ENCODE assay signal across 39 mouse cellular contexts in the genomic region with DNA sequence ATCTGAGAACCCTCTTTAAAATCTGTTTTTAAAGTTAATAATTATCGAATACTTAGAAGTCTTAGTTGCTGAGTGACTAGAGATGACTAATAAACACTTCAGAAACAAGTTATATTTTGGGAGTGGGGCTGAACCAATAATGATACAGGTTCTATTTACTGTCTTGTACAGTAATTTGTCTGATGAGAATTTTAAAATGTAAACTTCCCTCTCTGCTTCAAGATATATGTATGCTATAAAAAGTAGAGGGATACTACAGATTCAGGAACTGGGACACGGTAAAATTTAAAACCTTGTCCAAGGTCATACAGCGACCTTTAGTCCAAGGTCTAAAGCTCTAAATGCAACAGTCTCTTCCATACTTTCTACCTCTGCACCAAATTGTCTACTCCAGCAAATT. TPM values are rescaled to one million over a fixed set of nuclear protein-coding genes. Genes with fewer than 3 reads are reported as not detected.
"Had no signal": no experiment of that assay in that cellular context is flagged by ENCODE, and none has a peak within 500 bp of the region (broad histone marks: within the 10 kb centered on the region; RNA-seq: fewer than 3 reads in every experiment).

No protein-coding gene starts in this region.

- DNase-seq: gastrocnemius, postnatal 14 days; gastrocnemius, postnatal 36 days; heart, adult 11 months; heart, adult 2 months; heart, postnatal 14 days; heart, postnatal 36 days; kidney, adult 18-20 months; kidney, postnatal 14 days; layer of hippocampus, adult 9-11 months; layer of hippocampus, postnatal 36 days; left cerebral cortex, postnatal 4 days; lung, adult 18-20 months had no signal

- H3K27me3 ChIP-seq: heart, embryonic 13.5 days; heart, embryonic 15.5 days; hindbrain, embryonic 13.5 days; hindbrain, embryonic 15.5 days; limb, embryonic 13.5 days; limb, embryonic 15.5 days; liver, embryonic 12.5 days had no signal

- H3K27ac ChIP-seq: heart, adult 2 months; heart, embryonic 13.5 days; heart, embryonic 15.5 days; hindbrain, embryonic 13.5 days; hindbrain, embryonic 15.5 days; hindbrain, postnatal 0 days; limb, embryonic 13.5 days; limb, embryonic 15.5 days; liver, embryonic 12.5 days; liver, embryonic 14.5 days had no signal

- H3K4me2 ChIP-seq: heart, embryonic 11.5 days; heart, embryonic 13.5 days; heart, embryonic 15.5 days; hindbrain, embryonic 13.5 days; hindbrain, embryonic 15.5 days; limb, embryonic 13.5 days; limb, embryonic 15.5 days; liver, embryonic 12.5 days had no signal

- H3K4me3 ChIP-seq: heart, adult 2 months; heart, embryonic 13.5 days; heart, embryonic 15.5 days; hindbrain, embryonic 13.5 days; hindbrain, embryonic 15.5 days; limb, embryonic 13.5 days; limb, embryonic 15.5 days; liver, embryonic 12.5 days had no signal

- H3K4me1 ChIP-seq: heart, embryonic 13.5 days; heart, embryonic 15.5 days; hindbrain, embryonic 13.5 days; hindbrain, embryonic 15.5 days; limb, embryonic 13.5 days; limb, embryonic 15.5 days; liver, embryonic 12.5 days had no signal

- ATAC-seq: hindbrain, postnatal 0 days; intestine, embryonic 16.5 days; liver, embryonic 12.5 days had no signal

- H3K9ac ChIP-seq: heart, embryonic 13.5 days; heart, embryonic 15.5 days; hindbrain, embryonic 13.5 days; hindbrain, embryonic 15.5 days; limb, embryonic 13.5 days; limb, embryonic 15.5 days; liver, embryonic 12.5 days; liver, embryonic 14.5 days had no signal

- H3K9me3 ChIP-seq: heart, embryonic 13.5 days; heart, embryonic 15.5 days; hindbrain, embryonic 13.5 days; hindbrain, embryonic 15.5 days; limb, embryonic 13.5 days; limb, embryonic 15.5 days; liver, embryonic 12.5 days had no signal

RNA-seq across cellular contexts. Expression of a gene that starts 56.1 kb away (rescaled TPM):
- total RNA-seq: gastrocnemius, adult 18-20 months; gastrocnemius, adult 8-10 months; gastrocnemius, postnatal 36 days; heart, adult 2 months; heart, postnatal 14 days; heart, postnatal 36 days; hematopoietic stem cell, adult 5-6 weeks; layer of hippocampus, adult 18-20 months; layer of hippocampus, adult 8-10 months; layer of hippocampus, postnatal 14 days; layer of hippocampus, postnatal 36 days; left cerebral cortex, adult 18-20 months; left cerebral cortex, postnatal 10 days; left cerebral cortex, postnatal 25 days had no signal
- polyA plus RNA-seq: gonadal fat pad, adult 2 months; heart, adult 2 months; heart, embryonic 11.5 days; heart, embryonic 13.5 days; heart, embryonic 15.5 days; heart, postnatal 0 days; hindbrain, embryonic 11.5 days; hindbrain, embryonic 13.5 days; hindbrain, postnatal 0 days; intestine, embryonic 14.5 days; intestine, embryonic 16.5 days; kidney, embryonic 14.5 days; large intestine, adult 2 months; limb, embryonic 11.5 days; limb, embryonic 13.5 days; limb, embryonic 15.5 days; liver, embryonic 12.5 days had no signal
